Mouse (Mus musculus): ENCODE measurements at regions not wholly inside any gene's neighbourhood (a gene's known extent, or its start where the extent isn't known, plus 50 kb on each side); places are given as distances from the start of the nearest gene placed in this dataset.

GRCm38 (mm10) chr2:50654221-50654952 is 357.8 kb upstream of the Mmadhc start:
- H3K36me3 ChIP-seq (replicated peaks; ENCODE audit: control insufficient read depth, insufficient read depth, low read length) = no peaks in the 10 kb centered on the region
- no peak overlapping the region for H3K4me3 ChIP-seq (ENCODE audit: low read depth, low read length)
- no peak overlapping the region for H3K4me2 ChIP-seq (ENCODE audit: low read depth, low read length)
- no peak overlapping the region for H3K9ac ChIP-seq (replicated peaks; ENCODE audit: low read depth, low read length)
- no peak for DNase-seq (ENCODE audit: low spot score)
- no peaks in the 10 kb centered on the region for H3K4me1 ChIP-seq (ENCODE audit: control insufficient read depth, insufficient read depth)
- ATAC-seq (ENCODE audit: insufficient read depth, low read depth) = no peak
- no peak for TF ChIP-seq EP300 (IDR thresholded peaks at IDR 0.05; ENCODE audit: low read depth)
- H3K27ac ChIP-seq (ENCODE audit: low read depth) = no peak overlapping the region
- WGBS = 66% methylated on average over 8 of the region's 8 CpGs
- H3K27me3 ChIP-seq (ENCODE audit: control insufficient read depth, insufficient read depth, low read length) = no peaks in the 10 kb centered on the region
- H3K9me3 ChIP-seq (replicated peaks; ENCODE audit: control insufficient read depth, low read length) = no peaks in the 10 kb centered on the region

GRCm38 (mm10) chr2:50653121-50653615 is 356.6 kb upstream of the Mmadhc start:
- no peak for DNase-seq (ENCODE audit: low spot score)
- Histone ChIP-seq H3K4me2 (ENCODE audit: low read depth, low read length) (no peak overlapping the region), H3K9me3 (replicated peaks; ENCODE audit: control insufficient read depth, low read length) (no peaks in the 10 kb centered on the region), H3K4me3 (ENCODE audit: low read depth, low read length) (no peak overlapping the region), H3K27me3 (ENCODE audit: control insufficient read depth, insufficient read depth, low read length) (no peaks in the 10 kb centered on the region), H3K36me3 (replicated peaks; ENCODE audit: control insufficient read depth, insufficient read depth, low read length) (no peaks in the 10 kb centered on the region), H3K27ac (ENCODE audit: low read depth) (no peak overlapping the region), H3K4me1 (ENCODE audit: control insufficient read depth, insufficient read depth) (no peaks in the 10 kb centered on the region), H3K9ac (replicated peaks; ENCODE audit: low read depth, low read length) (no peak overlapping the region)
- 75% methylated on average over 3 of the region's 3 CpGs for WGBS
- TF ChIP-seq EP300 (IDR thresholded peaks at IDR 0.05; ENCODE audit: low read depth) = no peak
- no peak for TF ChIP-seq CTCF (IDR thresholded peaks at IDR 0.05; ENCODE audit: low read depth)
- no peak for ATAC-seq (ENCODE audit: insufficient read depth, low read depth)

DNA sequence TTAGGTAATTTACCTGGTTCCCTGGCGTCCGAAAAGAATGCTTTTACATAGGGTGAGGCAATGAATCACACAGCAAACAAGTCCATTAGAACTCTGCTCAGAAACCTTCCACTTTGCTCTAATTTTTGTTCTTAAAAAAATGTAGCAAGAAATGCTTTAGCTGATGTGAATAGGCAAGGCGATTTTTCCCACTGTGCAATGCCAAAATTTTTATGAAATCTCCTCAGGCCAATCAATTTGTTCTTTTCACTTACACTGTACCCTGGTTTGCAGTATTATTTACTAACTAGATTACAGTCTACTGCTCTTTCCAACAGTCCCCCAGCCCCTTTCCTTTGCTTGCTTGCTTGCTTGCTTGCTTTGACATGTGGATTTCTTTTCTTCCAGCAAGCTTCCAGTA is 353.1 kb upstream of the Mmadhc start:
- Histone ChIP-seq H3K27ac (ENCODE audit: low read depth) (no peak overlapping the region), H3K9me3 (replicated peaks; ENCODE audit: control insufficient read depth, low read length) (no peaks in the 10 kb centered on the region), H3K27me3 (ENCODE audit: control insufficient read depth, insufficient read depth, low read length) (no peaks in the 10 kb centered on the region), H3K36me3 (replicated peaks; ENCODE audit: control insufficient read depth, insufficient read depth, low read length) (no peaks in the 10 kb centered on the region), H3K9ac (replicated peaks; ENCODE audit: low read depth, low read length) (no peak overlapping the region), H3K4me2 (ENCODE audit: low read depth, low read length) (no peak overlapping the region), H3K4me1 (ENCODE audit: control insufficient read depth, insufficient read depth) (no peaks in the 10 kb centered on the region), H3K4me3 (ENCODE audit: low read depth, low read length) (no peak overlapping the region)
- ATAC-seq (ENCODE audit: insufficient read depth, low read depth) = no peak
- WGBS = 69% methylated on average over 3 of the region's 3 CpGs
- TF ChIP-seq EP300 (IDR thresholded peaks at IDR 0.05; ENCODE audit: low read depth) (no peak), CTCF (IDR thresholded peaks at IDR 0.05; ENCODE audit: low read depth) (no peak)
- DNase-seq (ENCODE audit: low spot score) = no peak

DNA sequence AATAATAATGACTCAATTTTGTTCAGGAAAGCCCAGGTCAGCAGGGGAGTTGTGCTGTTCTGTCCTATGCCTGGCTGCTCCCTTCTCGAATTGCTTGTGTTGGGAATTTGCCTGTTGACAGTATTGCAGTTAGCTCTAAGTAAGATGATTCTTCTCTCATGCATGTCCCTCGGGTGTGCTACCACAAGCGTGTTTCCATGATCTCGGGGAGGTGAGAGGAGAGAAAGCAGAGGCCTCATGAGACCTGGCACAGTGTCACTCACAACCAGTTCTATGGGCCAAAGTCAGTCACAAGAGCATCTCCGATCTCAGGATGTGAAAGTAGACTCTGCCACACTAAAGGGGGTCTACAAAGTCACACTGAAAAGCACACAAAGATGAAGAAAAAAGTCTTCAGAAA is 346.6 kb upstream of the Mmadhc start:
- ATAC-seq (ENCODE audit: insufficient read depth, low read depth) (no peak), DNase-seq (ENCODE audit: low spot score) (no peak)
- 69% methylated on average over 5 of the region's 5 CpGs for WGBS
- H3K27me3 ChIP-seq (ENCODE audit: control insufficient read depth, insufficient read depth, low read length) = no peaks in the 10 kb centered on the region
- no peak overlapping the region for H3K9ac ChIP-seq (replicated peaks; ENCODE audit: low read depth, low read length)
- no peak overlapping the region for H3K27ac ChIP-seq (ENCODE audit: low read depth)
- no peaks in the 10 kb centered on the region for H3K36me3 ChIP-seq (replicated peaks; ENCODE audit: control insufficient read depth, insufficient read depth, low read length)
- no peak for TF ChIP-seq CTCF (IDR thresholded peaks at IDR 0.05; ENCODE audit: low read depth)
- no peak for TF ChIP-seq EP300 (IDR thresholded peaks at IDR 0.05; ENCODE audit: low read depth)
- H3K9me3 ChIP-seq (replicated peaks; ENCODE audit: control insufficient read depth, low read length) = no peaks in the 10 kb centered on the region
- H3K4me3 ChIP-seq (ENCODE audit: low read depth, low read length) = no peak overlapping the region
- no peaks in the 10 kb centered on the region for H3K4me1 ChIP-seq (ENCODE audit: control insufficient read depth, insufficient read depth)
- H3K4me2 ChIP-seq (ENCODE audit: low read depth, low read length) = no peak overlapping the region

- Histone ChIP-seq H3K27me3 (ENCODE audit: control insufficient read depth, insufficient read depth, low read length) (no peaks in the 10 kb centered on the region), H3K4me3 (ENCODE audit: low read depth, low read length) (no peak overlapping the region), H3K4me2 (ENCODE audit: low read depth, low read length) (no peak overlapping the region), H3K9ac (replicated peaks; ENCODE audit: low read depth, low read length) (no peak overlapping the region), H3K4me1 (ENCODE audit: control insufficient read depth, insufficient read depth) (no peaks in the 10 kb centered on the region), H3K36me3 (replicated peaks; ENCODE audit: control insufficient read depth, insufficient read depth, low read length) (no peaks in the 10 kb centered on the region), H3K27ac (ENCODE audit: low read depth) (no peak overlapping the region), H3K9me3 (replicated peaks; ENCODE audit: control insufficient read depth, low read length) (no peaks in the 10 kb centered on the region)
- 57% methylated on average over 2 of the region's 2 CpGs for WGBS
- no peak for TF ChIP-seq CTCF (IDR thresholded peaks at IDR 0.05; ENCODE audit: low read depth)
- no peak for TF ChIP-seq EP300 (IDR thresholded peaks at IDR 0.05; ENCODE audit: low read depth)
- ATAC-seq (ENCODE audit: insufficient read depth, low read depth) = no peak
- DNase-seq (ENCODE audit: low spot score) = no peak
Measured at GRCm38 (mm10) chr2:50642198-50642597, 345.6 kb upstream of the Mmadhc start.

- H3K4me2 ChIP-seq (ENCODE audit: low read depth, low read length) = no peak overlapping the region
- ATAC-seq (ENCODE audit: insufficient read depth, low read depth) = no peak
- H3K9me3 ChIP-seq (replicated peaks; ENCODE audit: control insufficient read depth, low read length) = no peaks in the 10 kb centered on the region
- TF ChIP-seq EP300 (IDR thresholded peaks at IDR 0.05; ENCODE audit: low read depth) (no peak), CTCF (IDR thresholded peaks at IDR 0.05; ENCODE audit: low read depth) (no peak)
- no peaks in the 10 kb centered on the region for H3K27me3 ChIP-seq (ENCODE audit: control insufficient read depth, insufficient read depth, low read length)
- H3K4me3 ChIP-seq (ENCODE audit: low read depth, low read length) = no peak overlapping the region
- 65% methylated on average over 2 of the region's 2 CpGs for WGBS
- H3K9ac ChIP-seq (replicated peaks; ENCODE audit: low read depth, low read length) = no peak overlapping the region
- H3K27ac ChIP-seq (ENCODE audit: low read depth) = no peak overlapping the region
- no peaks in the 10 kb centered on the region for H3K4me1 ChIP-seq (ENCODE audit: control insufficient read depth, insufficient read depth)
- no peaks in the 10 kb centered on the region for H3K36me3 ChIP-seq (replicated peaks; ENCODE audit: control insufficient read depth, insufficient read depth, low read length)
- DNase-seq (ENCODE audit: low spot score) = no peak
Measured at GRCm38 (mm10) chr2:50635896-50636295, 339.3 kb upstream of the Mmadhc start.
